Mouse (Mus musculus) lung, embryonic 14.5 days (tissue): ENCODE measurements at regions not wholly inside any gene's neighbourhood (a gene's known extent, or its start where the extent isn't known, plus 50 kb on each side); places are given as distances from the start of the nearest gene placed in this dataset.

Source experiments
- ATAC-seq: fragments of 200-750 bp; cut with Nextera tagmentation; 2 replicates; pipeline ENCODE4 v1.8.0; 2017; ENCODE audit warnings: mild to moderate bottlenecking, moderate TSS enrichment, moderate library complexity; ENCODE audit not compliant: insufficient read depth
- DNase-seq: peaks from one replicate; pipeline ENCODE4 v3.0.0-alpha.2; 2015
- H3K27ac ChIP-seq: fragments of 300-500 bp; sonication (generic); 2 replicates; pipeline ENCODE4 v1.5.1; 2014; ENCODE audit warnings: low read depth, mild to moderate bottlenecking, moderate library complexity
- H3K27me3 ChIP-seq: fragments of 300-500 bp; sonication (generic); 2 replicates; pipeline ENCODE4 v1.6.1; 2014; ENCODE audit warnings: low read length, control low read depth; ENCODE audit not compliant: insufficient read depth
- H3K36me3 ChIP-seq: fragments of 300-500 bp; sonication (generic); 2 replicates; pipeline ENCODE4 v1.6.1; 2014; ENCODE audit warnings: control low read depth; ENCODE audit not compliant: insufficient read depth
- H3K4me1 ChIP-seq: fragments of 300-500 bp; sonication (generic); 2 replicates; pipeline ENCODE4 v1.6.1; 2014; ENCODE audit warnings: antibody characterized with exemption, control low read depth; ENCODE audit not compliant: insufficient read depth
- H3K4me2 ChIP-seq: fragments of 300-500 bp; sonication (generic); 2 replicates; pipeline ENCODE4 v1.6.1; 2014; ENCODE audit warnings: mild to moderate bottlenecking
- H3K4me3 ChIP-seq: fragments of 300-500 bp; sonication (generic); 2 replicates; pipeline ENCODE4 v1.5.1; 2014; ENCODE audit warnings: low read depth, low read length
- H3K9ac ChIP-seq: fragments of 300-500 bp; sonication (generic); 2 replicates; pipeline ENCODE4 v1.6.1; 2014
- H3K9me3 ChIP-seq: fragments of 300-500 bp; sonication (generic); 2 replicates; pipeline ENCODE4 v1.6.1; 2016; ENCODE audit warnings: low read depth, low read length, control low read depth
- CTCF ChIP-seq: IDR thresholded peaks from 2 replicates; pipeline ENCODE4 v1.5.1; 2016; ENCODE audit warnings: antibody characterized with exemption, low read depth
- WGBS: fragments of 180-500 bp; shearing (Covaris S2); extraction: QIAGEN DNeasy Blood & Tissue Kit; methylation state at CpG from one replicate; pipeline ENCODE4 v1.1.7; 2014; 5-methylcytosine and 5-hydroxymethylcytosine counted together

DNA sequence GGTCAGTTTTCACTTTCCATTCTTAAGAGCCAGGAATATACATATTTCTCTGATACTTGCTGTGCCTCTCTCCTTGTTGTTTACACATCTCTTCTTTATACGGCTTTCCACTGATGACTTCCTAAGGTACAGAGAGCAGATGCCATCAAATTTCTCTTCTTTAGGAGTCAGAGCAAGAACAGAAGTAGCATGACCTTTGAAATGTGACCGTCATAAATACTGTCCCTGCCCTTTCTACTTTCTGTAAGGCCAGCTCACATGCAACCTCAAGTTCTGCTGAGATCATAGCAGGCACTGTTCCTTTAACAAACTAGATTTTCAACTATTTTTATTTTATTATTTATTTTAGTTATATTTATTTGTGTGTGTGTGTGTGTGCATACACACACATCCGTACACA, 800.1 kb upstream of the Adgrl4 start:
- Histone ChIP-seq H3K4me2 (no peak overlapping the region), H3K9me3 (no peaks in the 10 kb centered on the region), H3K36me3 (no peaks in the 10 kb centered on the region), H3K9ac (no peak overlapping the region), H3K4me1 (no peaks in the 10 kb centered on the region), H3K27ac (no peak overlapping the region), H3K27me3 (no peaks in the 10 kb centered on the region), H3K4me3 (no peak overlapping the region)
- no peak for DNase-seq
- 77% methylated on average over 3 of the region's 3 CpGs for WGBS
- no peak for TF ChIP-seq CTCF
- no peak for ATAC-seq

DNA sequence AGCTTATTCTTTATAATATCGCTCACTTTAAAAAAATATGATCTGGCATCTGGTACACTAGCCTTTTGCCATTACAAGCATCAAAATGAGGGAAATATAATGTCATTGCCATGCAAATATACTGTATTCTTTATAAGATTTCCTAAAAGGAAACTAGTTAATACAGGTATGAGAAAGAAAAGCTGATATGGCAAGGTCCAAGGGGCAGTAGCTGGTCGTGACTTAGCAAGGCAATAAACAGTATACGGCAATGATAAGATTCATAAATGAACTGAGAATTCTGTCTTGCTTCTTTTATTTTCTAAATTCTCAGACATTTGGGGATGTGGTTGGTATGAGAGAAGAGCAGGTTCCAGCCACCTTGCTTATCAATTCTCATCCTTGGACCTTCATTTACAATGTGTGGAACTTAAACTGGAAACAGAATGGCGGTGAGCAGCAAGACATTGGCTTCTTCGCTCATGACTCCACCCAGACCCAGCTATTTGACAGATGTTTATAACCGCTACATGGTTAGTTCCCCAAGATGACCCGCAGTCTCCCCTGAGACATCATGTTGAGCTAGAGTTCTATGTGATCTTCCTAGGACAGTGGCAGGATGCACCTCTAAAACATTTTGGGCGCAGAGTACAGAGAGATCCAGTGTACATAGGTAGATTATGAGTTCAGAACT, 797.5 kb upstream of the Adgrl4 start:
- H3K4me3 ChIP-seq = no peak overlapping the region
- no peak for DNase-seq
- H3K4me2 ChIP-seq = no peak overlapping the region
- H3K27me3 ChIP-seq = no peaks in the 10 kb centered on the region
- H3K36me3 ChIP-seq = no peaks in the 10 kb centered on the region
- H3K27ac ChIP-seq = no peak overlapping the region
- 92% methylated on average over 8 of the region's 8 CpGs for WGBS
- H3K9ac ChIP-seq = no peak overlapping the region
- H3K4me1 ChIP-seq = no peaks in the 10 kb centered on the region
- H3K9me3 ChIP-seq = no peaks in the 10 kb centered on the region
- TF ChIP-seq CTCF = no peak
- no peak for ATAC-seq

GRCm38 (mm10) chr3:150648040-150648439, 789.6 kb upstream of the Adgrl4 start:
- H3K9me3 ChIP-seq = no peaks in the 10 kb centered on the region
- H3K27ac ChIP-seq = no peak overlapping the region
- no peaks in the 10 kb centered on the region for H3K27me3 ChIP-seq
- H3K4me2 ChIP-seq = no peak overlapping the region
- H3K4me1 ChIP-seq = peaks cover 2% of the 10 kb centered on the region; the same call in 1 of the 2 replicates
- ATAC-seq (no peak), DNase-seq (no peak)
- TF ChIP-seq CTCF = no peak
- no peaks in the 10 kb centered on the region for H3K36me3 ChIP-seq
- no peak overlapping the region for H3K9ac ChIP-seq
- WGBS = 75% methylated on average over 3 of the region's 3 CpGs
- no peak overlapping the region for H3K4me3 ChIP-seq

GRCm38 (mm10) chr3:150649783-150650565, 787.7 kb upstream of the Adgrl4 start:
- H3K27ac ChIP-seq = no peak overlapping the region
- no peak overlapping the region for H3K4me3 ChIP-seq
- H3K36me3 ChIP-seq = no peaks in the 10 kb centered on the region
- no peak for TF ChIP-seq CTCF
- 37% methylated on average over 3 of the region's 3 CpGs for WGBS
- H3K4me1 ChIP-seq = peaks cover 2% of the 10 kb centered on the region; the same call in 1 of the 2 replicates
- no peak overlapping the region for H3K4me2 ChIP-seq
- DNase-seq (peak; percentile 92), ATAC-seq (peak; percentile 94)
- H3K9ac ChIP-seq = no peak overlapping the region
- H3K9me3 ChIP-seq = no peaks in the 10 kb centered on the region
- no peaks in the 10 kb centered on the region for H3K27me3 ChIP-seq

- ATAC-seq (no peak), DNase-seq (peak; percentile 2)
- no peaks in the 10 kb centered on the region for H3K27me3 ChIP-seq
- no peak overlapping the region for H3K4me3 ChIP-seq
- H3K9ac ChIP-seq = no peak overlapping the region
- 79% methylated on average over 5 of the region's 5 CpGs for WGBS
- TF ChIP-seq CTCF = no peak
- H3K4me2 ChIP-seq = no peak overlapping the region
- no peaks in the 10 kb centered on the region for H3K36me3 ChIP-seq
- no peaks in the 10 kb centered on the region for H3K9me3 ChIP-seq
- no peaks in the 10 kb centered on the region for H3K4me1 ChIP-seq
- no peak overlapping the region for H3K27ac ChIP-seq
These were observed 741.9 kb upstream of the Adgrl4 start for GRCm38 (mm10) chr3:150695751-150696150.

- H3K36me3 ChIP-seq = no peaks in the 10 kb centered on the region
- H3K4me3 ChIP-seq = no peak overlapping the region
- H3K9ac ChIP-seq = no peak overlapping the region
- DNase-seq = peak; percentile 15
- WGBS = 35% methylated on average over 2 of the region's 2 CpGs
- peak; percentile 31; the same call in 1 of the 2 replicates for ATAC-seq
- H3K4me1 ChIP-seq = no peaks in the 10 kb centered on the region
- TF ChIP-seq CTCF = no peak
- no peaks in the 10 kb centered on the region for H3K9me3 ChIP-seq
- no peak overlapping the region for H3K27ac ChIP-seq
- no peak overlapping the region for H3K4me2 ChIP-seq
- H3K27me3 ChIP-seq = no peaks in the 10 kb centered on the region
These were observed 737.7 kb upstream of the Adgrl4 start for GRCm38 (mm10) chr3:150699990-150700389.
